Mouse (Mus musculus): Measurements from ENCODE around the gene Cdc42ep4. TPM values are rescaled to one million over a fixed set of nuclear protein-coding genes. Genes with fewer than 3 reads are reported as not detected.

The Cdc42ep4 gene
- total and polyA plus RNA-seq, 3 experiments: 2.3 to 8.1 (median 3.4) TPM

GRCm38 (mm10) chr11:113749749-113750351 lies 1.8 kb downstream of the Cdc42ep4 start:
- Histone ChIP-seq H3K36me3 (replicated peaks in 1 of 2; ENCODE audit: control insufficient read depth in 1 of 2, insufficient read depth in 1 of 2, low read length in 1 of 2) (peaks cover 0 to 22% of the 10 kb centered on the region in 2 experiments), H3K4me2 (ENCODE audit: insufficient read depth, low read depth, poor library complexity, severe bottlenecking) (no peak overlapping the region), H3K4me1 (ENCODE audit: control insufficient read depth in 1 of 2, insufficient read depth in 2 of 2) (peaks cover 0 to 34% of the 10 kb centered on the region in 2 experiments; a peak in 2 of 4 replicates), H3K27me3 (replicated peaks) (no peaks in the 10 kb centered on the region), H3K4me3 (replicated peaks in 1 of 3; ENCODE audit: low read depth in 2 of 3, low read length in 2 of 3, poor library complexity in 1 of 3) (no peak overlapping the region), H3K9ac (ENCODE audit: insufficient read depth, low read depth) (no peak overlapping the region), H3K9me3 (replicated peaks; ENCODE audit: low read length) (no peaks in the 10 kb centered on the region), H3K27ac (ENCODE audit: insufficient read depth, low read depth) (no peak overlapping the region), H3K79me2 (replicated peaks; ENCODE audit: control insufficient read depth, extremely low read depth, insufficient read depth, poor library complexity, severe bottlenecking) (no peaks in the 10 kb centered on the region)
- dilution Hi-C loops (cut with MboI; ENCODE audit: extremely low pct_ligation_motif_present, extremely low pct_unique_long_range_greater_than_20kb, low sequenced_read_pairs) (no loop called here), in situ Hi-C loops (cut with MboI; ENCODE audit: low pct_ligation_motif_present, low pct_unique_long_range_greater_than_20kb, low sequenced_read_pairs) (loop anchor here (5.0 kb wide), 1 partner anchor 62 kb away; no protein-coding TSS in a partner anchor)
- TF ChIP-seq E2F4 (IDR thresholded peaks at IDR 0.05; ENCODE audit: insufficient replicate concordance, low read depth, low read length) (no peak), CHD1 (IDR thresholded peaks at IDR 0.05; ENCODE audit: low read depth, low read length) (no peak), UBTF (IDR thresholded peaks at IDR 0.05; ENCODE audit: low read depth, low read length) (no peak), CHD2 (IDR thresholded peaks at IDR 0.05; ENCODE audit: low read length) (no peak), ZC3H11A (IDR thresholded peaks at IDR 0.05; ENCODE audit: low read depth, low read length) (no peak), TCF12 (IDR thresholded peaks at IDR 0.05; ENCODE audit: low read depth, low read length) (no peak), POLR2A (IDR thresholded peaks at IDR 0.05; ENCODE audit: low read depth, low read length) (no peak), SIN3A (IDR thresholded peaks at IDR 0.05; ENCODE audit: low read length) (no peak), IRF4 (IDR thresholded peaks at IDR 0.05; ENCODE audit: low read depth, low read length) (no peak), MAZ (IDR thresholded peaks at IDR 0.05; ENCODE audit: low read depth, low read length) (no peak), ETS1 (conservative IDR thresholded peaks at IDR 0.05; ENCODE audit: low read depth, low read length) (no peak), RAD21 (IDR thresholded peaks at IDR 0.05; ENCODE audit: low read depth, low read length) (no peak)
- no peak for DNase-seq (ENCODE audit: extremely low read depth)

GRCm38 (mm10) chr11:113748797-113749521 lies 2.7 kb downstream of the Cdc42ep4 start:
- no peaks in the 10 kb centered on the region for H3K9me3 ChIP-seq (replicated peaks; ENCODE audit: low read length)
- H3K27ac ChIP-seq (ENCODE audit: insufficient read depth, low read depth): no peak overlapping the region
- no peaks in the 10 kb centered on the region for H3K27me3 ChIP-seq (replicated peaks)
- H3K4me1 ChIP-seq (ENCODE audit: control insufficient read depth in 1 of 2, insufficient read depth in 2 of 2): peaks cover 0 to 25% of the 10 kb centered on the region in 2 experiments; a peak in 2 of 4 replicates
- H3K4me3 ChIP-seq (replicated peaks in 1 of 3; ENCODE audit: low read depth in 2 of 3, low read length in 2 of 3, poor library complexity in 1 of 3): no peak overlapping the region
- H3K4me2 ChIP-seq (ENCODE audit: insufficient read depth, low read depth, poor library complexity, severe bottlenecking): no peak overlapping the region
- TF ChIP-seq MAFK (IDR thresholded peaks at IDR 0.05; ENCODE audit: insufficient replicate concordance, low read length) (no peak), PAX5 (IDR thresholded peaks at IDR 0.05; ENCODE audit: low read length) (no peak), MAZ (IDR thresholded peaks at IDR 0.05; ENCODE audit: low read depth, low read length) (no peak), MEF2A (IDR thresholded peaks at IDR 0.05; ENCODE audit: borderline replicate concordance, low read depth, low read length) (no peak), ZKSCAN1 (IDR thresholded peaks at IDR 0.05; ENCODE audit: borderline replicate concordance, low read depth, low read length) (no peak), NRF1 (IDR thresholded peaks at IDR 0.05; ENCODE audit: low read depth, low read length) (no peak), USF1 (IDR thresholded peaks at IDR 0.05; ENCODE audit: low read depth, low read length) (no peak), NELFE (IDR thresholded peaks at IDR 0.05; ENCODE audit: low read depth, low read length) (no peak), E2F4 (IDR thresholded peaks at IDR 0.05; ENCODE audit: insufficient replicate concordance, low read depth, low read length) (no peak), MAX (IDR thresholded peaks at IDR 0.05; ENCODE audit: low read length) (no peak), UBTF (IDR thresholded peaks at IDR 0.05; ENCODE audit: low read depth, low read length) (no peak), EP300 (IDR thresholded peaks at IDR 0.05; ENCODE audit: low read length) (no peak)
- no peaks in the 10 kb centered on the region for H3K79me2 ChIP-seq (replicated peaks; ENCODE audit: control insufficient read depth, extremely low read depth, insufficient read depth, poor library complexity, severe bottlenecking)
- no peak for DNase-seq (ENCODE audit: extremely low read depth)
- H3K9ac ChIP-seq (ENCODE audit: insufficient read depth, low read depth): no peak overlapping the region
- in situ Hi-C loops (cut with MboI; ENCODE audit: low pct_ligation_motif_present, low pct_unique_long_range_greater_than_20kb, low sequenced_read_pairs) (no loop called here), dilution Hi-C loops (cut with MboI; ENCODE audit: extremely low pct_ligation_motif_present, extremely low pct_unique_long_range_greater_than_20kb, low sequenced_read_pairs) (no loop called here)
- H3K36me3 ChIP-seq (replicated peaks in 1 of 2; ENCODE audit: control insufficient read depth in 1 of 2, insufficient read depth in 1 of 2, low read length in 1 of 2): peaks cover 0 to 28% of the 10 kb centered on the region in 2 experiments
